Mouse (Mus musculus) MEL (cell line): ENCODE results near the gene Atrip. TPM values are rescaled to one million over a fixed set of nuclear protein-coding genes. Genes with fewer than 3 reads are reported as not detected.

ENCODE experiments used
- DNase-seq: peaks from one replicate; pipeline ENCODE4 v3.0.0; 2011; ENCODE audit warnings: low read depth, low spot score
- H3K27ac ChIP-seq: 2 replicates; pipeline ENCODE4 v1.5.1; 2012; ENCODE audit warnings: low read depth, mild to moderate bottlenecking, control low read depth, low read length, moderate library complexity; ENCODE audit not compliant: control insufficient read depth
- H3K27me3 ChIP-seq, 2 experiments: fragments of 150-350 bp in 1 of 2; sonication (generic) in 1 of 2; 2 replicates each; pipeline ENCODE4 v1.6.1; 2012; ENCODE audit warnings: low read length in 2 of 2, mild to moderate bottlenecking in 2 of 2, improper control_type of control experiment in 1 of 2, moderate library complexity in 1 of 2; ENCODE audit not compliant: insufficient read depth in 2 of 2, control insufficient read depth in 1 of 2
- H3K36me3 ChIP-seq, 2 experiments: 2 replicates each; pipeline ENCODE4 v1.6.1; 2012 to 2014; ENCODE audit warnings: low read length in 2 of 2, improper control_type of control experiment in 1 of 2, inconsistent platforms in 1 of 2, mild to moderate bottlenecking in 1 of 2; ENCODE audit not compliant: insufficient read depth in 2 of 2, control insufficient read depth in 1 of 2
- H3K4me1 ChIP-seq, 2 experiments: fragments of 150-350 bp in 1 of 2; sonication (generic) in 1 of 2; 2 replicates each; pipeline ENCODE4 v1.6.1; 2012; ENCODE audit warnings: low read length in 2 of 2, improper control_type of control experiment in 1 of 2, mild to moderate bottlenecking in 1 of 2; ENCODE audit not compliant: insufficient read depth in 2 of 2, control insufficient read depth in 1 of 2
- H3K4me3 ChIP-seq, 2 experiments: fragments of 150-350 bp in 1 of 2; sonication (generic) in 1 of 2; 2 replicates each; pipeline ENCODE4 v1.5.1; 2012; ENCODE audit warnings: low read depth in 2 of 2, low read length in 2 of 2, mild to moderate bottlenecking in 2 of 2, moderate library complexity in 2 of 2, control low read depth in 1 of 2, improper control_type of control experiment in 1 of 2; ENCODE audit not compliant: control insufficient read depth in 1 of 2, insufficient read depth in 1 of 2
- H3K79me2 ChIP-seq: 2 replicates; pipeline ENCODE4 v1.6.1; 2012; ENCODE audit warnings: mild to moderate bottlenecking, low read length, moderate library complexity; ENCODE audit not compliant: control insufficient read depth, poor library complexity, insufficient read depth
- H3K9ac ChIP-seq: 2 replicates; pipeline ENCODE4 v1.6.1; 2012; ENCODE audit warnings: low read depth, mild to moderate bottlenecking, control low read depth, low read length, moderate library complexity; ENCODE audit not compliant: control insufficient read depth, poor library complexity, severe bottlenecking
- H3K9me3 ChIP-seq: fragments of 150-350 bp; sonication (generic); replicated peaks from 2 replicates; pipeline ENCODE4 v1.6.1; 2012; ENCODE audit warnings: mild to moderate bottlenecking, low read length, improper control_type of control experiment, moderate library complexity; ENCODE audit not compliant: insufficient read depth
- CHD1 ChIP-seq: IDR thresholded peaks from 2 replicates; pipeline ENCODE4 v1.6.1; 2012; ENCODE audit warnings: low read depth, mild to moderate bottlenecking, inconsistent platforms, low read length, improper control_type of control experiment
- CTCF ChIP-seq, 3 experiments: IDR thresholded peaks in 2 of 3; conservative IDR thresholded peaks in 1 of 3; 2 replicates each; pipeline ENCODE4 v1.5.1; 2011 to 2012; ENCODE audit warnings: low read length in 3 of 3, low read depth in 2 of 3, mild to moderate bottlenecking in 2 of 3, improper control_type of control experiment in 1 of 3, inconsistent platforms in 1 of 3, mixed read lengths in 1 of 3, moderate library complexity in 1 of 3; ENCODE audit not compliant: control insufficient read depth in 1 of 3, insufficient read depth in 1 of 3, poor library complexity in 1 of 3, severe bottlenecking in 1 of 3
- MAFK ChIP-seq: IDR thresholded peaks from 2 replicates; pipeline ENCODE4 v1.6.1; 2011; ENCODE audit warnings: low read depth, mild to moderate bottlenecking, low read length, improper control_type of control experiment, borderline replicate concordance
- MAZ ChIP-seq: IDR thresholded peaks from 2 replicates; pipeline ENCODE4 v1.6.1; 2012; ENCODE audit warnings: low read depth, mild to moderate bottlenecking, inconsistent platforms, low read length, improper control_type of control experiment
- MXI1 ChIP-seq: IDR thresholded peaks from 2 replicates; pipeline ENCODE4 v1.6.1; 2011; ENCODE audit warnings: mild to moderate bottlenecking, low read depth, low read length, improper control_type of control experiment
- MYB ChIP-seq: IDR thresholded peaks from 2 replicates; pipeline ENCODE4 v1.6.1; 2011; ENCODE audit warnings: mild to moderate bottlenecking, low read depth, low read length, improper control_type of control experiment
- NELFE ChIP-seq: IDR thresholded peaks from 2 replicates; pipeline ENCODE4 v1.6.1; 2011; ENCODE audit warnings: low read depth, low read length, improper control_type of control experiment
- NRF1 ChIP-seq: IDR thresholded peaks from 2 replicates; pipeline ENCODE4 v1.6.1; 2014; ENCODE audit warnings: low read depth, mild to moderate bottlenecking, inconsistent platforms, low read length, improper control_type of control experiment, moderate library complexity; ENCODE audit not compliant: poor library complexity, insufficient read depth, severe bottlenecking
- POLR2AphosphoS5 ChIP-seq: IDR thresholded peaks from 2 replicates; pipeline ENCODE4 v1.6.1; 2012; ENCODE audit warnings: low read depth, borderline replicate concordance, mild to moderate bottlenecking, inconsistent platforms, low read length, moderate library complexity, mixed read lengths
- RAD21 ChIP-seq: IDR thresholded peaks from 2 replicates; pipeline ENCODE4 v1.6.1; 2011; ENCODE audit warnings: mild to moderate bottlenecking, low read depth, low read length, improper control_type of control experiment
- SIN3A ChIP-seq: IDR thresholded peaks from 2 replicates; pipeline ENCODE4 v1.6.1; 2012; ENCODE audit warnings: low read length, improper control_type of control experiment, inconsistent platforms
- SMC3 ChIP-seq: IDR thresholded peaks from 2 replicates; pipeline ENCODE4 v1.6.1; 2011; ENCODE audit warnings: low read depth, low read length, improper control_type of control experiment
- TCF12 ChIP-seq: IDR thresholded peaks from 2 replicates; pipeline ENCODE4 v1.6.1; 2014; ENCODE audit warnings: low read depth, mild to moderate bottlenecking, inconsistent platforms, low read length, improper control_type of control experiment, moderate library complexity
- UBTF ChIP-seq: IDR thresholded peaks from 2 replicates; pipeline ENCODE4 v1.6.1; 2012; ENCODE audit warnings: low read depth, mild to moderate bottlenecking, inconsistent platforms, low read length, improper control_type of control experiment, moderate library complexity, borderline replicate concordance; ENCODE audit not compliant: insufficient read depth
- ZC3H11A ChIP-seq: IDR thresholded peaks from 2 replicates; pipeline ENCODE4 v1.6.1; 2012; ENCODE audit warnings: low read depth, mild to moderate bottlenecking, inconsistent platforms, low read length, improper control_type of control experiment
- polyA plus RNA-seq, 2 experiments: library from polyadenylated mRNA; stranded (reverse) in 1 of 2; unstranded in 1 of 2; fragments of >175 nt in 1 of 2; fragments of >200 nt in 1 of 2; gene quantifications; 2 replicates each; pipeline versions ENCODE4 v1.2.1 to v1.2.4; 2012; ENCODE audit warnings: low replicate concordance in 2 of 2, low read depth in 1 of 2; ENCODE audit not compliant: insufficient read length in 2 of 2, insufficient read depth in 1 of 2, missing spikeins in 1 of 2
- total RNA-seq: library from RNA; depleted of rRNA; stranded (reverse); fragments of 300-350 nt; gene quantifications from 2 replicates; pipeline ENCODE4 v1.2.3, GENCODE M21; 2012

The Atrip gene
- total and polyA plus RNA-seq, 3 experiments = 18.4 to 35.3 TPM; not detected in 1

GRCm38 (mm10) chr9:109073661-109074573 lies at the start of gene Atrip (continued):
- TF ChIP-seq MAFK = no peak
- TF ChIP-seq UBTF = 0 out of 2 replicates have a peak, but pooled peaks have one; percentile 60
- TF ChIP-seq POLR2AphosphoS5 = no peak
- no peak for TF ChIP-seq RAD21

GRCm38 (mm10) chr9:109123266-109123665 lies 49.3 kb upstream of the Atrip start:
- H3K27me3 ChIP-seq = no peaks in the 10 kb centered on the region; a peak in 1 of 4 replicates
- H3K4me3 ChIP-seq = no peak overlapping the region
- DNase-seq = peak; percentile 54
- H3K9me3 ChIP-seq = no peaks in the 10 kb centered on the region
- TF ChIP-seq NRF1 = no peak
- TF ChIP-seq MAZ = no peak
- TF ChIP-seq, all 39 proteins: peak for 0
- peaks cover 0 to 4% of the 10 kb centered on the region in 2 experiments; a peak in 2 of 4 replicates for H3K36me3 ChIP-seq
- H3K4me1 ChIP-seq = peaks cover 2 to 14% of the 10 kb centered on the region in 2 experiments; a peak in 3 of 4 replicates
- no peak overlapping the region for H3K27ac ChIP-seq
- no peak overlapping the region for H3K9ac ChIP-seq
- H3K79me2 ChIP-seq = no peaks in the 10 kb centered on the region

GRCm38 (mm10) chr9:109122553-109123085 lies 48.7 kb upstream of the Atrip start:
- Histone ChIP-seq H3K9ac (no peak overlapping the region), H3K4me1 (peaks cover 2 to 14% of the 10 kb centered on the region in 2 experiments; a peak in 3 of 4 replicates), H3K27me3 (no peaks in the 10 kb centered on the region; a peak in 1 of 4 replicates), H3K27ac (no peak overlapping the region), H3K9me3 (no peaks in the 10 kb centered on the region), H3K79me2 (no peaks in the 10 kb centered on the region), H3K36me3 (peaks cover 0 to 4% of the 10 kb centered on the region in 2 experiments; a peak in 2 of 4 replicates), H3K4me3 (no peak overlapping the region)
- TF ChIP-seq POLR2AphosphoS5 (no peak), MYB (no peak), CHD1 (no peak), MXI1 (no peak), CTCF (IDR thresholded peaks at IDR 0.05 in 2 of 3, conservative IDR thresholded peaks at IDR 0.05 in 1 of 3; ENCODE audit: control insufficient read depth in 1 of 3, insufficient read depth in 1 of 3, low read depth in 2 of 3, low read length in 3 of 3, poor library complexity in 1 of 3, severe bottlenecking in 1 of 3) (peak; percentile 11 to 68 (median 43); a peak in 4 of 6 replicates), SMC3 (peak; percentile 78), SIN3A (no peak), TCF12 (no peak), NELFE (no peak), ZC3H11A (peak; percentile 60), RAD21 (peak; percentile 67)
- peak; percentile 70 for DNase-seq
